Mouse (Mus musculus) layer of hippocampus, adult 2 months (tissue): ENCODE results near the gene Samd4. TPM values are rescaled to one million over a fixed set of nuclear protein-coding genes. Genes with fewer than 3 reads are reported as not detected.
A peak's percentile ranks its signal among the peaks of the same experiment; 100 is the strongest.

Experiments used
- DNase-seq, 2 experiments: peaks; one replicate each; pipeline ENCODE4 v3.0.0; 2022; ENCODE audit warnings: low spot score in 2 of 2
- H3K27ac ChIP-seq: fragments of 200-600 bp; 2 replicates; pipeline ENCODE4 v1.8.1; 2022
- H3K4me3 ChIP-seq: fragments of 200-600 bp; 2 replicates; pipeline ENCODE4 v1.8.1; 2022; ENCODE audit warnings: mild to moderate bottlenecking
- CTCF ChIP-seq: fragments of 200-600 bp; conservative IDR thresholded peaks from 2 replicates; pipeline ENCODE4 v1.8.1; 2022; ENCODE audit warnings: antibody characterized with exemption, mild to moderate bottlenecking, moderate library complexity
- total RNA-seq, 2 experiments: library from RNA; stranded (reverse); gene quantifications; 2 replicates each; pipeline ENCODE4 v1.2.3; 2021

Samd4 gene
- total RNA-seq, 2 experiments from 2014 or later: 11.2 to 14.4 TPM

GRCm38 (mm10) chr14:46917136-46917535, 34.5 kb downstream of the Samd4 start:
- Histone ChIP-seq H3K4me3 (no peak overlapping the region), H3K27ac (no peak overlapping the region)
- TF ChIP-seq CTCF: no peak
- DNase-seq: no peak

- no peak overlapping the region for H3K4me3 ChIP-seq
- TF ChIP-seq CTCF: no peak
- no peak overlapping the region for H3K27ac ChIP-seq
- no peak for DNase-seq
Measured at GRCm38 (mm10) chr14:46917581-46917980, 34.9 kb downstream of the Samd4 start.

- TF ChIP-seq CTCF: no peak
- no peak overlapping the region for H3K4me3 ChIP-seq
- H3K27ac ChIP-seq: no peak overlapping the region
- DNase-seq: no peak
Measured at GRCm38 (mm10) chr14:46920496-46920895, 37.8 kb downstream of the Samd4 start.

GRCm38 (mm10) chr14:46921178-46921975, 38.7 kb downstream of the Samd4 start:
- TF ChIP-seq CTCF: no peak
- DNase-seq: no peak
- H3K27ac ChIP-seq: no peak overlapping the region
- no peak overlapping the region for H3K4me3 ChIP-seq

GRCm38 (mm10) chr14:46923931-46924330, 41.3 kb downstream of the Samd4 start:
- H3K27ac ChIP-seq: peak overlapping the region; percentile 48; the same call in 1 of the 2 replicates
- 0 out of 2 replicates have a peak, but pooled peaks have one; percentile 4 for TF ChIP-seq CTCF
- H3K4me3 ChIP-seq: no peak overlapping the region
- no peak for DNase-seq

GRCm38 (mm10) chr14:46924422-46924821, 41.8 kb downstream of the Samd4 start:
- Histone ChIP-seq H3K27ac (peak overlapping the region; percentile 48; the same call in 1 of the 2 replicates), H3K4me3 (no peak overlapping the region)
- no peak for TF ChIP-seq CTCF
- DNase-seq: no peak

GRCm38 (mm10) chr14:46928556-46928955, 45.9 kb downstream of the Samd4 start:
- TF ChIP-seq CTCF: no peak
- no peak for DNase-seq
- Histone ChIP-seq H3K4me3 (no peak overlapping the region), H3K27ac (no peak overlapping the region)

GRCm38 (mm10) chr14:46932121-46932520, 49.5 kb downstream of the Samd4 start:
- DNase-seq: no peak
- Histone ChIP-seq H3K27ac (no peak overlapping the region), H3K4me3 (no peak overlapping the region)
- no peak for TF ChIP-seq CTCF

- no peak for TF ChIP-seq CTCF
- H3K4me3 ChIP-seq: no peak overlapping the region
- no peak overlapping the region for H3K27ac ChIP-seq
- DNase-seq: no peak
Measured at GRCm38 (mm10) chr14:46932708-46933107, 50.1 kb downstream of the Samd4 start.

GRCm38 (mm10) chr14:46941077-46941476, 58.4 kb downstream of the Samd4 start:
- no peak overlapping the region for H3K27ac ChIP-seq
- TF ChIP-seq CTCF: no peak
- no peak for DNase-seq

GRCm38 (mm10) chr14:46941896-46942812, 59.5 kb downstream of the Samd4 start:
- DNase-seq: peak; percentile 50 to 56
- peak; percentile 66 for TF ChIP-seq CTCF
- H3K27ac ChIP-seq: peak overlapping the region; percentile 81
- H3K4me3 ChIP-seq: peak overlapping the region; percentile 42

More at GRCm38 (mm10) chr14:46941077-46941476, 58.4 kb downstream of the Samd4 start:
- no peak overlapping the region for H3K4me3 ChIP-seq

GRCm38 (mm10) chr14:46944411-46944810, 61.8 kb downstream of the Samd4 start:
- DNase-seq: no peak
- Histone ChIP-seq H3K27ac (no peak overlapping the region), H3K4me3 (no peak overlapping the region)
- TF ChIP-seq CTCF: no peak

GRCm38 (mm10) chr14:46945903-46946490, 63.3 kb downstream of the Samd4 start:
- TF ChIP-seq CTCF: no peak
- Histone ChIP-seq H3K4me3 (no peak overlapping the region), H3K27ac (no peak overlapping the region)
- no peak for DNase-seq
